Mouse (Mus musculus): ENCODE data around the gene Il17ra. TPM values are rescaled to one million over a fixed set of nuclear protein-coding genes. Genes with fewer than 3 reads are reported as not detected.
A peak's percentile ranks its signal among the peaks of the same experiment; 100 is the strongest.

Il17ra gene
- polyA plus RNA-seq, 1 experiment from 2014 or later = 5.4 TPM

GRCm38 (mm10) chr6:120461217-120461616 is 1.8 kb upstream of the Il17ra start:
- Histone ChIP-seq H3K9ac (no peak overlapping the region), H3K4me3 (replicated peaks) (no peak overlapping the region), H3K9me3 (replicated peaks) (no peaks in the 10 kb centered on the region), H3K27ac (no peak overlapping the region), H3K27me3 (peaks cover 51% of the 10 kb centered on the region), H3K4me1 (peaks cover 21% of the 10 kb centered on the region), H3K36me3 (no peaks in the 10 kb centered on the region), H3K4me2 (no peak overlapping the region)
- no peak for ATAC-seq (replicated peaks; ENCODE audit: low FRiP score)
- WGBS = 74% methylated on average over 15 of the region's 15 CpGs

GRCm38 (mm10) chr6:120462251-120462650 is 796 bp upstream of the Il17ra start:
- H3K27me3 ChIP-seq = peaks cover 51% of the 10 kb centered on the region
- no peaks in the 10 kb centered on the region for H3K9me3 ChIP-seq (replicated peaks)
- peaks cover 21% of the 10 kb centered on the region for H3K4me1 ChIP-seq
- no peak overlapping the region for H3K4me2 ChIP-seq
- 55% methylated on average over 6 of the region's 6 CpGs for WGBS
- no peaks in the 10 kb centered on the region for H3K36me3 ChIP-seq
- H3K4me3 ChIP-seq (replicated peaks) = no peak overlapping the region
- H3K27ac ChIP-seq = no peak overlapping the region
- H3K9ac ChIP-seq = no peak overlapping the region
- no peak for ATAC-seq (replicated peaks; ENCODE audit: low FRiP score)

GRCm38 (mm10) chr6:120463884-120464283 is 837 bp downstream of the Il17ra start:
- H3K4me3 ChIP-seq (replicated peaks) = peak overlapping the region; percentile 66
- no peak overlapping the region for H3K27ac ChIP-seq
- peaks cover 51% of the 10 kb centered on the region for H3K27me3 ChIP-seq
- peaks cover 21% of the 10 kb centered on the region for H3K4me1 ChIP-seq
- H3K36me3 ChIP-seq = no peaks in the 10 kb centered on the region
- 6% methylated on average over 11 of the region's 11 CpGs for WGBS
- H3K4me2 ChIP-seq = peak overlapping the region; percentile 83
- no peaks in the 10 kb centered on the region for H3K9me3 ChIP-seq (replicated peaks)
- no peak for ATAC-seq (replicated peaks; ENCODE audit: low FRiP score)
- peak overlapping the region; percentile 50; the same call in 1 of the 2 replicates for H3K9ac ChIP-seq

- Histone ChIP-seq H3K27ac (no peak overlapping the region), H3K9me3 (replicated peaks) (no peaks in the 10 kb centered on the region), H3K9ac (no peak overlapping the region), H3K4me2 (peak overlapping the region; percentile 83), H3K4me3 (replicated peaks) (peak overlapping the region; percentile 66), H3K36me3 (no peaks in the 10 kb centered on the region), H3K27me3 (peaks cover 51% of the 10 kb centered on the region), H3K4me1 (peaks cover 21% of the 10 kb centered on the region)
- no peak for ATAC-seq (replicated peaks; ENCODE audit: low FRiP score)
- 49% methylated on average over 9 of the region's 9 CpGs for WGBS
Measured at GRCm38 (mm10) chr6:120464406-120464939, 1.4 kb downstream of the Il17ra start.

- ATAC-seq (replicated peaks; ENCODE audit: low FRiP score) = no peak
- H3K4me2 ChIP-seq = no peak overlapping the region
- H3K36me3 ChIP-seq = no peaks in the 10 kb centered on the region
- H3K4me3 ChIP-seq (replicated peaks) = no peak overlapping the region
- WGBS = 27% methylated on average over 4 of the region's 4 CpGs
- peaks cover 51% of the 10 kb centered on the region for H3K27me3 ChIP-seq
- H3K27ac ChIP-seq = no peak overlapping the region
- H3K9me3 ChIP-seq (replicated peaks) = no peaks in the 10 kb centered on the region
- H3K9ac ChIP-seq = no peak overlapping the region
- peaks cover 21% of the 10 kb centered on the region for H3K4me1 ChIP-seq
Measured at GRCm38 (mm10) chr6:120465393-120465792, 2.3 kb downstream of the Il17ra start.

- Histone ChIP-seq H3K27me3 (peaks cover 38% of the 10 kb centered on the region), H3K4me3 (replicated peaks) (no peak overlapping the region), H3K36me3 (no peaks in the 10 kb centered on the region), H3K27ac (no peak overlapping the region), H3K9me3 (replicated peaks) (no peaks in the 10 kb centered on the region), H3K4me2 (no peak overlapping the region), H3K4me1 (peaks cover 21% of the 10 kb centered on the region), H3K9ac (no peak overlapping the region)
- 67% methylated on average over 10 of the region's 10 CpGs for WGBS
- no peak for ATAC-seq (replicated peaks; ENCODE audit: low FRiP score)
Measured at GRCm38 (mm10) chr6:120466609-120467329, 3.7 kb downstream of the Il17ra start.

- no peak for ATAC-seq (replicated peaks; ENCODE audit: low FRiP score)
- H3K27me3 ChIP-seq = peaks cover 23% of the 10 kb centered on the region
- H3K9ac ChIP-seq = no peak overlapping the region
- H3K4me3 ChIP-seq (replicated peaks) = no peak overlapping the region
- H3K36me3 ChIP-seq = no peaks in the 10 kb centered on the region
- H3K27ac ChIP-seq = no peak overlapping the region
- H3K9me3 ChIP-seq (replicated peaks) = no peaks in the 10 kb centered on the region
- H3K4me1 ChIP-seq = peaks cover 15% of the 10 kb centered on the region
- WGBS = 94% methylated on average over 4 of the region's 4 CpGs
- H3K4me2 ChIP-seq = no peak overlapping the region
Measured at GRCm38 (mm10) chr6:120468259-120468658, 5.2 kb downstream of the Il17ra start.

- Histone ChIP-seq H3K27ac (no peak overlapping the region), H3K36me3 (no peaks in the 10 kb centered on the region), H3K4me1 (peaks cover 5% of the 10 kb centered on the region), H3K27me3 (peaks cover 13% of the 10 kb centered on the region), H3K4me3 (replicated peaks) (no peak overlapping the region), H3K9ac (no peak overlapping the region), H3K4me2 (no peak overlapping the region), H3K9me3 (replicated peaks) (no peaks in the 10 kb centered on the region)
- ATAC-seq (replicated peaks; ENCODE audit: low FRiP score) = no peak
- WGBS = 75% methylated on average over 3 of the region's 3 CpGs
Measured at GRCm38 (mm10) chr6:120469268-120469667, 6.2 kb downstream of the Il17ra start.

- no peak for ATAC-seq (replicated peaks; ENCODE audit: low FRiP score)
- no peak overlapping the region for H3K4me3 ChIP-seq (replicated peaks)
- no peak overlapping the region for H3K9ac ChIP-seq
- H3K4me1 ChIP-seq = peaks cover under 1% of the 10 kb centered on the region; the same call in 1 of the 2 replicates
- no peak overlapping the region for H3K27ac ChIP-seq
- no peaks in the 10 kb centered on the region for H3K36me3 ChIP-seq
- no peak overlapping the region for H3K4me2 ChIP-seq
- no peaks in the 10 kb centered on the region for H3K9me3 ChIP-seq (replicated peaks)
- peaks cover 8% of the 10 kb centered on the region for H3K27me3 ChIP-seq
Measured at GRCm38 (mm10) chr6:120469770-120470169, 6.7 kb downstream of the Il17ra start.

- no peak overlapping the region for H3K27ac ChIP-seq
- H3K4me3 ChIP-seq (replicated peaks) = no peak overlapping the region
- 95% methylated on average over 1 of the region's 1 CpGs for WGBS
- H3K36me3 ChIP-seq = no peaks in the 10 kb centered on the region
- no peaks in the 10 kb centered on the region for H3K9me3 ChIP-seq (replicated peaks)
- H3K27me3 ChIP-seq = no peaks in the 10 kb centered on the region; the same call in 1 of the 2 replicates
- H3K4me2 ChIP-seq = no peak overlapping the region
- H3K4me1 ChIP-seq = no peaks in the 10 kb centered on the region
- H3K9ac ChIP-seq = no peak overlapping the region
- no peak for ATAC-seq (replicated peaks; ENCODE audit: low FRiP score)
Measured at GRCm38 (mm10) chr6:120470666-120471065, 7.6 kb downstream of the Il17ra start.

- Histone ChIP-seq H3K4me3 (replicated peaks) (no peak overlapping the region), H3K4me2 (no peak overlapping the region), H3K27ac (no peak overlapping the region), H3K9ac (no peak overlapping the region), H3K9me3 (replicated peaks) (no peaks in the 10 kb centered on the region), H3K4me1 (no peaks in the 10 kb centered on the region), H3K36me3 (no peaks in the 10 kb centered on the region), H3K27me3 (no peaks in the 10 kb centered on the region)
- ATAC-seq (replicated peaks; ENCODE audit: low FRiP score) = no peak
- 28% methylated on average over 5 of the region's 5 CpGs for WGBS
Measured at GRCm38 (mm10) chr6:120471991-120472441, 9.0 kb downstream of the Il17ra start.

GRCm38 (mm10) chr6:120472455-120473140 is 9.6 kb downstream of the Il17ra start:
- 32% methylated on average over 8 of the region's 8 CpGs for WGBS
- Histone ChIP-seq H3K9ac (no peak overlapping the region), H3K4me3 (replicated peaks) (no peak overlapping the region), H3K9me3 (replicated peaks) (no peaks in the 10 kb centered on the region), H3K27ac (no peak overlapping the region), H3K4me2 (no peak overlapping the region), H3K4me1 (no peaks in the 10 kb centered on the region), H3K27me3 (no peaks in the 10 kb centered on the region), H3K36me3 (no peaks in the 10 kb centered on the region)
- no peak for ATAC-seq (replicated peaks; ENCODE audit: low FRiP score)

Measured in kidney, embryonic 15.5 days (tissue).